Mouse (Mus musculus) midbrain, postnatal 0 days (tissue): ENCODE data around the gene Inpp4b. TPM values are rescaled to one million over a fixed set of nuclear protein-coding genes. Genes with fewer than 3 reads are reported as not detected.

ENCODE experiments used
- ATAC-seq: fragments of 200-750 bp; cut with Nextera tagmentation; 2 replicates; pipeline ENCODE4 v1.8.0; 2017; ENCODE audit warnings: moderate number of reproducible peaks, mild to moderate bottlenecking, moderate TSS enrichment, moderate library complexity; ENCODE audit not compliant: low FRiP score
- DNase-seq: peaks from one replicate; pipeline ENCODE4 v3.0.0-alpha.2; 2015; ENCODE audit warnings: low spot score
- H3K27ac ChIP-seq: fragments of 300-500 bp; sonication (generic); 2 replicates; pipeline ENCODE4 v1.5.1; 2014; ENCODE audit warnings: low read depth, mild to moderate bottlenecking, low read length, mixed read lengths
- H3K27me3 ChIP-seq: fragments of 300-500 bp; sonication (generic); 2 replicates; pipeline ENCODE4 v1.6.1; 2014; ENCODE audit warnings: low read length, control low read depth, mixed read lengths; ENCODE audit not compliant: insufficient read depth
- H3K36me3 ChIP-seq: fragments of 300-500 bp; sonication (generic); 2 replicates; pipeline ENCODE4 v1.6.1; 2014; ENCODE audit warnings: low read length, control low read depth, mixed read lengths; ENCODE audit not compliant: insufficient read depth
- H3K4me1 ChIP-seq: fragments of 300-500 bp; sonication (generic); 2 replicates; pipeline ENCODE4 v1.6.1; 2014; ENCODE audit warnings: mild to moderate bottlenecking, control low read depth, antibody characterized with exemption, low read length, mixed read lengths; ENCODE audit not compliant: insufficient read depth
- H3K4me2 ChIP-seq: fragments of 300-500 bp; sonication (generic); 2 replicates; pipeline ENCODE4 v1.6.1; 2014; ENCODE audit warnings: low read depth, mild to moderate bottlenecking, low read length, mixed read lengths; ENCODE audit not compliant: poor library complexity, severe bottlenecking
- H3K4me3 ChIP-seq: fragments of 300-500 bp; sonication (generic); 2 replicates; pipeline ENCODE4 v1.5.1; 2014; ENCODE audit warnings: low read depth, mild to moderate bottlenecking, low read length, moderate library complexity
- H3K9ac ChIP-seq: fragments of 300-500 bp; sonication (generic); replicated peaks from 2 replicates; pipeline ENCODE4 v1.6.1; 2014; ENCODE audit warnings: mild to moderate bottlenecking, low read length, moderate library complexity, mixed read lengths; ENCODE audit not compliant: poor library complexity, severe bottlenecking
- H3K9me3 ChIP-seq: fragments of 300-500 bp; sonication (generic); 2 replicates; pipeline ENCODE4 v1.6.1; 2016; ENCODE audit warnings: low read length, control low read depth
- CTCF ChIP-seq: IDR thresholded peaks from 2 replicates; pipeline ENCODE4 v1.5.1; 2016; ENCODE audit warnings: antibody characterized with exemption, mild to moderate bottlenecking
- WGBS: fragments of 180-500 bp; shearing (Covaris S2); extraction: QIAGEN DNeasy Blood & Tissue Kit; methylation state at CpG from one replicate; pipeline ENCODE4 v1.1.7; 2014; 5-methylcytosine and 5-hydroxymethylcytosine counted together
- polyA plus RNA-seq: library from polyadenylated mRNA; unstranded; fragments of >200 nt; fragmentation: Nextera tagmentation; extraction: Ambion mirVana; gene quantifications from 2 replicates; pipeline ENCODE4 v1.2.1, GENCODE M21; 2015
- total RNA-seq: library from RNA; depleted of rRNA; stranded (reverse); fragments of >200 nt; gene quantifications from 2 replicates; pipeline ENCODE4 v1.2.3, GENCODE M21; 2014

Inpp4b gene
- total and polyA plus RNA-seq, 2 experiments from 2014 or later: 11.2 to 14.6 TPM

- Histone ChIP-seq H3K9ac (no peak overlapping the region), H3K27ac (no peak overlapping the region), H3K4me3 (no peak overlapping the region), H3K4me1 (no peaks in the 10 kb centered on the region), H3K9me3 (no peaks in the 10 kb centered on the region), H3K27me3 (no peaks in the 10 kb centered on the region), H3K36me3 (no peaks in the 10 kb centered on the region), H3K4me2 (no peak overlapping the region)
- WGBS: 68% methylated on average over 3 of the region's 3 CpGs
- DNase-seq (no peak), ATAC-seq (no peak)
- no peak for TF ChIP-seq CTCF
Measured at GRCm38 (mm10) chr8:81491706-81492204, 149.4 kb downstream of the Inpp4b start.

GRCm38 (mm10) chr8:81494823-81495222 is 152.5 kb downstream of the Inpp4b start:
- 93% methylated on average over 2 of the region's 2 CpGs for WGBS
- ATAC-seq (no peak), DNase-seq (no peak)
- H3K27ac ChIP-seq: no peak overlapping the region
- H3K36me3 ChIP-seq: no peaks in the 10 kb centered on the region
- H3K4me3 ChIP-seq: no peak overlapping the region
- no peaks in the 10 kb centered on the region for H3K9me3 ChIP-seq
- H3K27me3 ChIP-seq: no peaks in the 10 kb centered on the region
- no peak overlapping the region for H3K4me2 ChIP-seq
- H3K9ac ChIP-seq: no peak overlapping the region
- no peaks in the 10 kb centered on the region for H3K4me1 ChIP-seq
- no peak for TF ChIP-seq CTCF

GRCm38 (mm10) chr8:81497646-81498045 is 155.3 kb downstream of the Inpp4b start:
- no peaks in the 10 kb centered on the region for H3K27me3 ChIP-seq
- no peaks in the 10 kb centered on the region for H3K4me1 ChIP-seq
- 74% methylated on average over 2 of the region's 2 CpGs for WGBS
- no peak overlapping the region for H3K9ac ChIP-seq
- no peaks in the 10 kb centered on the region for H3K9me3 ChIP-seq
- TF ChIP-seq CTCF: no peak
- no peak overlapping the region for H3K4me3 ChIP-seq
- no peak overlapping the region for H3K4me2 ChIP-seq
- ATAC-seq (no peak), DNase-seq (no peak)
- H3K36me3 ChIP-seq: no peaks in the 10 kb centered on the region
- no peak overlapping the region for H3K27ac ChIP-seq

GRCm38 (mm10) chr8:81502216-81502615 is 159.9 kb downstream of the Inpp4b start:
- Histone ChIP-seq H3K4me1 (no peaks in the 10 kb centered on the region), H3K36me3 (no peaks in the 10 kb centered on the region), H3K9ac (no peak overlapping the region), H3K4me3 (no peak overlapping the region), H3K27ac (no peak overlapping the region), H3K4me2 (no peak overlapping the region), H3K27me3 (no peaks in the 10 kb centered on the region), H3K9me3 (no peaks in the 10 kb centered on the region)
- DNase-seq (no peak), ATAC-seq (no peak)
- no peak for TF ChIP-seq CTCF
- WGBS: 89% methylated on average over 2 of the region's 2 CpGs

GRCm38 (mm10) chr8:81502982-81503381 is 160.6 kb downstream of the Inpp4b start:
- ATAC-seq: no peak
- Histone ChIP-seq H3K4me3 (no peak overlapping the region), H3K9me3 (no peaks in the 10 kb centered on the region), H3K36me3 (no peaks in the 10 kb centered on the region), H3K9ac (no peak overlapping the region), H3K27ac (no peak overlapping the region), H3K4me1 (no peaks in the 10 kb centered on the region), H3K27me3 (no peaks in the 10 kb centered on the region), H3K4me2 (no peak overlapping the region)
- no peak for TF ChIP-seq CTCF
- DNase-seq: no peak
- WGBS: 89% methylated on average over 2 of the region's 2 CpGs

- Histone ChIP-seq H3K4me1 (no peaks in the 10 kb centered on the region), H3K9me3 (no peaks in the 10 kb centered on the region), H3K4me3 (no peak overlapping the region), H3K36me3 (no peaks in the 10 kb centered on the region), H3K4me2 (no peak overlapping the region), H3K27ac (no peak overlapping the region), H3K9ac (no peak overlapping the region), H3K27me3 (no peaks in the 10 kb centered on the region)
- DNase-seq (no peak), ATAC-seq (no peak)
- TF ChIP-seq CTCF: no peak
Measured at GRCm38 (mm10) chr8:81512826-81513225, 170.5 kb downstream of the Inpp4b start.
